Mouse (Mus musculus) hindbrain, embryonic 12.5 days (tissue): ENCODE data around the gene Coq5. TPM values are rescaled to one million over a fixed set of nuclear protein-coding genes. Genes with fewer than 3 reads are reported as not detected.
A peak's percentile ranks its signal among the peaks of the same experiment; 100 is the strongest.

Source experiments
- ATAC-seq: fragments of 200-750 bp; cut with Nextera tagmentation; 2 replicates; pipeline ENCODE4 v1.8.0; 2017; ENCODE audit warnings: moderate TSS enrichment; ENCODE audit not compliant: low FRiP score
- H3K27ac ChIP-seq: fragments of 300-500 bp; sonication (generic); 2 replicates; pipeline ENCODE4 v1.5.1; 2016; ENCODE audit warnings: mild to moderate bottlenecking
- H3K27me3 ChIP-seq: fragments of 300-500 bp; sonication (generic); 2 replicates; pipeline ENCODE4 v1.6.1; 2016; ENCODE audit warnings: mild to moderate bottlenecking
- H3K36me3 ChIP-seq: fragments of 300-500 bp; sonication (generic); 2 replicates; pipeline ENCODE4 v1.6.1; 2016; ENCODE audit warnings: mild to moderate bottlenecking
- H3K4me1 ChIP-seq: fragments of 300-500 bp; sonication (generic); 2 replicates; pipeline ENCODE4 v1.6.1; 2016
- H3K4me2 ChIP-seq: fragments of 300-500 bp; sonication (generic); replicated peaks from 2 replicates; pipeline ENCODE4 v1.6.1; 2016; ENCODE audit warnings: mild to moderate bottlenecking
- H3K4me3 ChIP-seq: fragments of 300-500 bp; sonication (generic); 2 replicates; pipeline ENCODE4 v1.5.1; 2016; ENCODE audit warnings: mild to moderate bottlenecking
- H3K9ac ChIP-seq: fragments of 300-500 bp; sonication (generic); 2 replicates; pipeline ENCODE4 v1.6.1; 2016; ENCODE audit warnings: mild to moderate bottlenecking, moderate library complexity
- H3K9me3 ChIP-seq: fragments of 300-500 bp; sonication (generic); replicated peaks from 2 replicates; pipeline ENCODE4 v1.6.1; 2016; ENCODE audit warnings: mild to moderate bottlenecking
- WGBS: fragments of 180-500 bp; shearing (Covaris S2); methylation state at CpG from one replicate; pipeline ENCODE4 v1.1.7; 2016; 5-methylcytosine and 5-hydroxymethylcytosine counted together
- polyA plus RNA-seq: library from polyadenylated mRNA; unstranded; fragments of >200 nt; fragmentation: Nextera tagmentation; extraction: Ambion mirVana; gene quantifications from 2 replicates; pipeline ENCODE4 v1.2.1, GENCODE M21; 2016

Gene Coq5
- 48.1 and 51.3 TPM in 2 replicates for polyA plus RNA-seq

GRCm38 (mm10) chr5:115279226-115280049 lies at the start of gene Coq5:
Coq5 (plus strand) TSS chr5:115279666.
- H3K9me3 ChIP-seq: no peaks in the 10 kb centered on the region
- peak within 1 kb of the TSS; percentile 93 for H3K4me3 ChIP-seq
- 3% methylated on average over 45 of the region's 45 CpGs for WGBS
- ATAC-seq: peak; percentile 85
- H3K27ac ChIP-seq: peak within 1 kb of the TSS; percentile 55
- H3K4me1 ChIP-seq: peaks cover 6% of the 10 kb centered on the region
- peak within 1 kb of the TSS; percentile 98 for H3K4me2 ChIP-seq
- peaks cover 14% of the 10 kb centered on the region for H3K36me3 ChIP-seq
- no peaks in the 10 kb centered on the region for H3K27me3 ChIP-seq
- peak within 1 kb of the TSS; percentile 89 for H3K9ac ChIP-seq

DNA sequence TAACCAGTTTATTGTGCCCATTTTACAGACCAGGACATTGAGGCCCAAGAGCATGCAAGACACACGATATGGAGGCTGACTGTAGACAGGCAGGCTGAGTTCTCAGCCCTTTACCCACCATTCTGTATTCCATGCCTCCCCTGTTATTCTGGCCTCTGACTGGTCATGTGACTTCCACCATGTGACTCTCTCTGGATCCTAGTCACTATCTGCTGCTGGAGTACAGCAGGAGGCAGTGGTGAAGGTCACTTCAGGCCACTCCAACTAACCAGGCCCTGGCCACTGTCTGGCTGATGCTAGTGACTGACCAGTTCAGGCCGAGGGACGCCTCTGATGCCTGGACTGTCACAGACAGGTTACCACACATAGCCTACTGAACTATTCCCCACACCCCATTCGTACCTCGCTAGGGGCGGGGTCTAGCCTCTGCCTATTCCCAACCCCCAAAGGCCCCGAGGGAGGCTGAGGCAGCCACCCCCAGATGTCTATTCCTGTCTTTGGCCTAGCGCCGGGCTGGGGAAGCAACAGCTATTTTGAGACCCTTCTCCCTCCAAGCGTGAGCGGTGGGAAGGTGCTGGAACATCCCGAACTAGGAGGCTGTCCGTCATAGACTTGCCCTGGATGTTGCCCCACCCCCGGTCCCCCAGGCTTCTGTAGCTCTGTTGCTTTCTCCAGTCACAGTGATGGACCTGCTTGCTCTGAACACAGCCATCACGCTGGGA lies 48.5 kb upstream of the Coq5 start:
- Histone ChIP-seq H3K4me3 (no peak overlapping the region), H3K27ac (no peak overlapping the region), H3K36me3 (no peaks in the 10 kb centered on the region), H3K4me2 (0 out of 2 replicates have a peak overlapping the region, but pooled peaks have one; percentile 8), H3K27me3 (peaks cover 37% of the 10 kb centered on the region), H3K9me3 (no peaks in the 10 kb centered on the region), H3K9ac (no peak overlapping the region), H3K4me1 (peaks cover 18% of the 10 kb centered on the region)
- no peak for ATAC-seq
- WGBS: 48% methylated on average over 15 of the region's 15 CpGs

DNA sequence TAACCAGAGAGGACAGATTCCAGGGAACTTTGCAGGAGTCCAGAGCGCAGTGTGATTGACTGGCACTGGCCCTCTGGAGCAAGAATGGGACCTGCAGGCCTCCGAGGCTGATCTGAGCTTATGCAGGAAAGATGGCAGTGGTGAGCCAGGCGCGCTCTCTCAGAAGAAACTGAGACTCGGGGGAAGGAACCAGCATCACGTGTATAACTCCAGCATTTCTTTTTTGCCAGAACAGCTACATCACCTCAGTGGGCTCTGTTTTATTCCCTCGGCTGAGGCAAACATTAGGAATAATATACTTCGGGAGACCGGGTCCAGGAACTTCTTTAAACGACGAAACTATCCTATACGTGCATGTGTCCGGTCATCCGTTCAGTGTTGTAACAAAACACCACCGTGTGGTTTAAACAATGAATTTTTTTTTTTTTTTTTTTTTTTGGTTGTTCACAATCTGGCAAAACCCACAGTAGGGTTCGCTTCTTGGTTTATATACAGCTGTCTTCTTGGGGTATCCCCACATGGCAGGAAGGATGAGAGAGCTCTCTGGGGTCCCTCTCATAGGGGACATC lies 47.8 kb upstream of the Coq5 start:
- 40% methylated on average over 16 of the region's 16 CpGs for WGBS
- Histone ChIP-seq H3K9ac (no peak overlapping the region), H3K27ac (no peak overlapping the region), H3K9me3 (no peaks in the 10 kb centered on the region), H3K4me3 (no peak overlapping the region), H3K36me3 (no peaks in the 10 kb centered on the region), H3K27me3 (peaks cover 43% of the 10 kb centered on the region), H3K4me1 (peaks cover 18% of the 10 kb centered on the region), H3K4me2 (0 out of 2 replicates have a peak overlapping the region, but pooled peaks have one; percentile 8)
- no peak for ATAC-seq

DNA sequence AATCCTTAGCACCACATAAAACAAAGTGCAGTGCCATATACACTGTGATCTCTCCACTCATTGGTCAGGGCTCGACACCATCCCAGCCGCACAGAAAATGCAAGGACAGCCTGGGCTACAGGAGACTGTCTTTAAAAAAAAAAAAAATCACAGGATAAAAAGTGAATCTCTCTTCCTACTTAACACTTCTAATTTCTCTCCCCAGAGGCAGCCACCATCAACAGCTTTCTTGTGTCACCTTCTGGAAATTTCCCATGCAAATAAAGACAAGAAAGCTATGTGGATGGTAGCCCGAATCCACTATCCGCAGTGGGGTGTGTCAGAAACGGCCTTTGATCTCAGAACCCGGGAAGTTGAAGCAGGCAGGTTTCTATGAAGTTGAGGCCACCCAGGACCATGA lies 47.0 kb upstream of the Coq5 start:
- H3K9me3 ChIP-seq: no peaks in the 10 kb centered on the region
- H3K4me2 ChIP-seq: no peak overlapping the region
- H3K4me1 ChIP-seq: peaks cover 20% of the 10 kb centered on the region
- H3K27me3 ChIP-seq: peaks cover 43% of the 10 kb centered on the region
- no peaks in the 10 kb centered on the region for H3K36me3 ChIP-seq
- no peak overlapping the region for H3K9ac ChIP-seq
- H3K27ac ChIP-seq: no peak overlapping the region
- 69% methylated on average over 6 of the region's 6 CpGs for WGBS
- no peak for ATAC-seq
- H3K4me3 ChIP-seq: no peak overlapping the region

- ATAC-seq: no peak
- H3K9me3 ChIP-seq: no peaks in the 10 kb centered on the region
- H3K4me3 ChIP-seq: no peak overlapping the region
- no peak overlapping the region for H3K4me2 ChIP-seq
- H3K27me3 ChIP-seq: peaks cover 43% of the 10 kb centered on the region
- H3K36me3 ChIP-seq: no peaks in the 10 kb centered on the region
- 90% methylated on average over 14 of the region's 14 CpGs for WGBS
- peaks cover 20% of the 10 kb centered on the region for H3K4me1 ChIP-seq
- H3K9ac ChIP-seq: no peak overlapping the region
- no peak overlapping the region for H3K27ac ChIP-seq
Measured at GRCm38 (mm10) chr5:115233031-115233780, 46.3 kb upstream of the Coq5 start.

- H3K9ac ChIP-seq: no peak overlapping the region
- ATAC-seq: no peak
- peaks cover 28% of the 10 kb centered on the region for H3K4me1 ChIP-seq
- no peak overlapping the region for H3K27ac ChIP-seq
- H3K36me3 ChIP-seq: no peaks in the 10 kb centered on the region
- no peak overlapping the region for H3K4me3 ChIP-seq
- no peaks in the 10 kb centered on the region for H3K9me3 ChIP-seq
- no peak overlapping the region for H3K4me2 ChIP-seq
- WGBS: 58% methylated on average over 6 of the region's 6 CpGs
- peaks cover 43% of the 10 kb centered on the region for H3K27me3 ChIP-seq
Measured at GRCm38 (mm10) chr5:115234519-115234918, 44.9 kb upstream of the Coq5 start.

GRCm38 (mm10) chr5:115235323-115235771 lies 44.1 kb upstream of the Coq5 start:
- Histone ChIP-seq H3K9me3 (no peaks in the 10 kb centered on the region), H3K4me1 (peaks cover 28% of the 10 kb centered on the region), H3K36me3 (peaks cover 8% of the 10 kb centered on the region), H3K4me2 (peak overlapping the region; percentile 76), H3K27ac (no peak overlapping the region), H3K27me3 (peaks cover 43% of the 10 kb centered on the region), H3K4me3 (peak overlapping the region; percentile 42), H3K9ac (peak overlapping the region; percentile 50)
- peak; percentile 46 for ATAC-seq
- WGBS: under 1% methylated on average over 45 of the region's 45 CpGs

GRCm38 (mm10) chr5:115235786-115236263 lies 43.6 kb upstream of the Coq5 start, which contains the start of gene Pop5:
Pop5 (plus strand) TSS chr5:115235836.
- H3K9ac ChIP-seq: peak within 1 kb of the TSS; percentile 50
- peak; percentile 51 for ATAC-seq
- no peaks in the 10 kb centered on the region for H3K9me3 ChIP-seq
- H3K4me3 ChIP-seq: peak within 1 kb of the TSS; percentile 42
- peaks cover 28% of the 10 kb centered on the region for H3K4me1 ChIP-seq
- H3K36me3 ChIP-seq: peaks cover 13% of the 10 kb centered on the region
- no peak within 1 kb of the TSS for H3K27ac ChIP-seq
- 4% methylated on average over 21 of the region's 21 CpGs for WGBS
- H3K4me2 ChIP-seq: peak within 1 kb of the TSS; percentile 76
- H3K27me3 ChIP-seq: peaks cover 41% of the 10 kb centered on the region

DNA sequence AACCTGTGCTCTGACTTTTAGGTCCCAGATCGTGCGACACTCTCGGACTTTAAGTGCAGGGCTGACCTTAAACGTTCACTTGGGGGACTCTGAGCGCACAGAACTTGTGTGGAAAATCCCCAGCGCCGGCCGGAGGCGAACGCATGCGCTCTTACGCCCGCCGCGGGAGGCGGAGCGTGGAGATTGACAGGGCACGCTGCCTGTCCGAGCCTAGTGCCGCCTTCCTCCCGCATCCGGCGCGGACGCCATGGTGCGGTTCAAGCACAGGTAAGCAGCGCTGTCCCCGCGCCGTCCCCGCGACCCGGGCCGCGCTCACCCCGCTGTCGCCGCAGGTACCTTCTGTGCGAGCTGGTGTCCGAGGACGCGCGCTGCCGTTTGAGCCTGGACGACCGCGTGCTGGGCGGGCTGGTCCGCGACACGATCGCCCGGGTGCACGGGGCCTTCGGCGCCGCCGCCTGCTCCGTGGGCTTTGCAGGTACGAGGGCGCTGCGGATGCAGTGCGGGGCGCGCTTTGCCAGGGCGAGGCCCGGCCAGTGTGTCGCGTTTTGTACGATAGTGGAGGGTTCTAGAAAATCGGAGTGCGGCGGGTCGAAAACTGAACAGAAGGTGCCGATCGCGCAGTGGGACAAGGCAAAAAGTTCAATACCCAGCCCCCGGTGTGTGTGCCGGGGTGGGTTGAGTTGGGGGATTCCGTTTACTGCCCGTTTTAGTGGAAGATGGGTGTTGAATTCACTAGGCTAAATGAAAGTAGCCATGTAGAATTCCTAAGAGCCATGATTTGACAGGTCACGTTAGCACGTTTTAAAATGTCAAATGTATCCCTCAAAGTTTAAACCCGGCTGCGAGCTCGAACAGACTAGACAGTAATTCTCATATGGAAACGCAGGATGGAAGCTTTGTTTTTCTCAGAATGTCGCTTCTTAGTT lies 41.4 kb upstream of the Coq5 start:
- peaks cover 20% of the 10 kb centered on the region for H3K4me1 ChIP-seq
- peak overlapping the region; percentile 80 for H3K4me2 ChIP-seq
- peaks cover 35% of the 10 kb centered on the region for H3K36me3 ChIP-seq
- peaks cover 30% of the 10 kb centered on the region for H3K27me3 ChIP-seq
- H3K27ac ChIP-seq: peak overlapping the region; percentile 30; the same call in 1 of the 2 replicates
- no peaks in the 10 kb centered on the region for H3K9me3 ChIP-seq
- H3K4me3 ChIP-seq: peak overlapping the region; percentile 70
- ATAC-seq: peak; percentile 75
- under 1% methylated on average over 88 of the region's 88 CpGs for WGBS
- H3K9ac ChIP-seq: peak overlapping the region; percentile 76

- Histone ChIP-seq H3K4me2 (peak overlapping the region; percentile 80), H3K4me3 (peak overlapping the region; percentile 70), H3K27ac (no peak overlapping the region), H3K36me3 (peaks cover 42% of the 10 kb centered on the region), H3K4me1 (peaks cover 20% of the 10 kb centered on the region), H3K9me3 (no peaks in the 10 kb centered on the region), H3K9ac (peak overlapping the region; percentile 76), H3K27me3 (peaks cover 25% of the 10 kb centered on the region)
- ATAC-seq: no peak
- WGBS: 6% methylated on average over 11 of the region's 11 CpGs
Measured at GRCm38 (mm10) chr5:115238729-115239195, 40.7 kb upstream of the Coq5 start.
